Mouse (Mus musculus) kidney, postnatal 0 days (tissue): ENCODE results near the gene BC005537. TPM values are rescaled to one million over a fixed set of nuclear protein-coding genes. Genes with fewer than 3 reads are reported as not detected.

Source experiments
- ATAC-seq: fragments of 200-750 bp; cut with Nextera tagmentation; replicated peaks from 2 replicates; pipeline ENCODE4 v1.8.0; 2017; ENCODE audit warnings: low read depth, moderate number of reproducible peaks, moderate TSS enrichment, moderate library complexity; ENCODE audit not compliant: low FRiP score
- DNase-seq: peaks from one replicate; pipeline ENCODE4 v3.0.0-alpha.2; 2016; ENCODE audit warnings: low spot score
- H3K27ac ChIP-seq: fragments of 300-500 bp; sonication (generic); 2 replicates; pipeline ENCODE4 v1.5.1; 2014; ENCODE audit warnings: mild to moderate bottlenecking
- H3K27me3 ChIP-seq: fragments of 300-500 bp; sonication (generic); 2 replicates; pipeline ENCODE4 v1.6.1; 2014; ENCODE audit warnings: low read length, mixed read lengths; ENCODE audit not compliant: insufficient read depth
- H3K36me3 ChIP-seq: fragments of 300-500 bp; sonication (generic); 2 replicates; pipeline ENCODE4 v1.6.1; 2014; ENCODE audit warnings: low read length, mixed read lengths; ENCODE audit not compliant: insufficient read depth
- H3K4me1 ChIP-seq: fragments of 300-500 bp; sonication (generic); replicated peaks from 2 replicates; pipeline ENCODE4 v1.6.1; 2014; ENCODE audit warnings: antibody characterized with exemption, low read length, mixed read lengths; ENCODE audit not compliant: insufficient read depth
- H3K4me2 ChIP-seq: fragments of 300-500 bp; sonication (generic); 2 replicates; pipeline ENCODE4 v1.6.1; 2014; ENCODE audit warnings: mild to moderate bottlenecking, low read length, moderate library complexity, mixed read lengths
- H3K4me3 ChIP-seq: fragments of 300-500 bp; sonication (generic); replicated peaks from 2 replicates; pipeline ENCODE4 v1.5.1; 2014; ENCODE audit warnings: low read depth, low read length
- H3K9ac ChIP-seq: fragments of 300-500 bp; sonication (generic); 2 replicates; pipeline ENCODE4 v1.6.1; 2014; ENCODE audit warnings: low read depth, low read length
- H3K9me3 ChIP-seq: fragments of 300-500 bp; sonication (generic); replicated peaks from 2 replicates; pipeline ENCODE4 v1.6.1; 2016; ENCODE audit warnings: low read length, inconsistent platforms, mixed read lengths
- CTCF ChIP-seq: IDR thresholded peaks from 2 replicates; pipeline ENCODE4 v1.5.1; 2016; ENCODE audit warnings: antibody characterized with exemption, low read depth, mild to moderate bottlenecking, moderate library complexity
- whole genome bisulfite sequencing: fragments of 180-500 bp; shearing (Covaris S2); extraction: QIAGEN DNeasy Blood & Tissue Kit; methylation state at CpG from one replicate; pipeline ENCODE4 v1.1.7; 2014; 5-methylcytosine and 5-hydroxymethylcytosine counted together
- polyA plus RNA-seq: library from polyadenylated mRNA; unstranded; fragments of >200 nt; fragmentation: Nextera tagmentation; extraction: Ambion mirVana; gene quantifications from 2 replicates; pipeline ENCODE4 v1.2.1, GENCODE M21; 2015

BC005537 gene
- polyA plus RNA-seq, 1 experiment from 2014 or later: 19.1 TPM

GRCm38 (mm10) chr13:24798686-24799085, 2.8 kb upstream of the BC005537 start:
- Histone ChIP-seq H3K4me3 (no peak overlapping the region), H3K9me3 (no peaks in the 10 kb centered on the region), H3K9ac (no peak overlapping the region), H3K36me3 (no peaks in the 10 kb centered on the region), H3K27ac (no peak overlapping the region), H3K4me1 (0 out of 2 replicates have a peak, but pooled peaks cover 5% of the 10 kb centered on the region), H3K27me3 (no peaks in the 10 kb centered on the region), H3K4me2 (no peak overlapping the region)
- WGBS: 98% methylated on average over 4 of the region's 4 CpGs
- no peak for TF ChIP-seq CTCF
- ATAC-seq (no peak), DNase-seq (no peak)

- Histone ChIP-seq H3K4me2 (peak overlapping the region; percentile 81), H3K27ac (no peak overlapping the region), H3K4me3 (peak overlapping the region; percentile 98; the same call in 1 of the 2 replicates), H3K4me1 (0 out of 2 replicates have a peak, but pooled peaks cover 5% of the 10 kb centered on the region), H3K9ac (no peak overlapping the region), H3K9me3 (no peaks in the 10 kb centered on the region), H3K36me3 (no peaks in the 10 kb centered on the region), H3K27me3 (no peaks in the 10 kb centered on the region)
- ATAC-seq: no peak
- TF ChIP-seq CTCF: no peak
- no peak for DNase-seq
- 58% methylated on average over 5 of the region's 5 CpGs for WGBS
These were observed 2.1 kb upstream of the BC005537 start for GRCm38 (mm10) chr13:24799378-24799777.

DNA sequence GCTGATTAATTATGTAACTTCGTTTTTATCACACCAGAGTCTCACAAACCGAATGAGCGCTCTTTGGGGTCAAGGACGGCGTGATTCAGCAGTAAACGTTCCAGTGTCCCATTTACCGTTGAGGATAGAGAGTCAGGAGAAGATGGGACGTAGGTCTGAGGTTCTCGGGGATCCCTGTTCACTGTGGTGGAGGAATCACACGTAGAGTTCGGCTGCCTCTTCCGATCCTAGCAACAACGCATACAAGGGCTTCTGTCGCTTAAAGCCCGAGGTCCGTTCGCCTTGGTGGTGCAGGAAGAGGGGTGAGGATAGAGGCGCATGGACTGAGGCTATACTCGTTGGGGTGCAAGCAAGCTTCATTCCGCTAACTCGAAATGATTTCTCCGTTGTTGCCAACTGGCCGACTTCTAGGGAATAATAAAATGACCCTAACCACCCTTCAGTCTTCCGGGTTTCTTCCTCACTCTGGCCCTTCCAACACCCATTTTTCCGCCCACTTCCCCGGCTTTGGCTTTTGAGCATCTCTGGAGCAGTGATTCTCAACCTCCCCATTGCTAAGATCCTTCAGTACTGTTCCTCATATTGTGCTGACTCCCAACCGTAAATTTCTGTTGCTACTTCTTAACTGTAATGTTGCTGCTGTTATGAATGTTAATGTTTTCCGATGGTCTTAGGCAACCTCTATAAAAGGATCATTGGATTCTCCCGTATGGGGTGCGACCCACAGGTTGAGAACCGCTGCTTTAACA, 1.4 kb upstream of the BC005537 start:
- Histone ChIP-seq H3K9ac (peak overlapping the region; percentile 62), H3K9me3 (no peaks in the 10 kb centered on the region), H3K27ac (peak overlapping the region; percentile 100), H3K4me3 (peak overlapping the region; percentile 98), H3K4me2 (peak overlapping the region; percentile 81), H3K27me3 (no peaks in the 10 kb centered on the region), H3K36me3 (peaks cover 3% of the 10 kb centered on the region; the same call in 1 of the 2 replicates), H3K4me1 (0 out of 2 replicates have a peak, but pooled peaks cover 5% of the 10 kb centered on the region)
- ATAC-seq (no peak), DNase-seq (peak; percentile 43)
- TF ChIP-seq CTCF: no peak
- WGBS: under 1% methylated on average over 31 of the region's 31 CpGs

- no peaks in the 10 kb centered on the region for H3K9me3 ChIP-seq
- H3K4me1 ChIP-seq: 0 out of 2 replicates have a peak, but pooled peaks cover 5% of the 10 kb centered on the region
- H3K27me3 ChIP-seq: no peaks in the 10 kb centered on the region
- no peak; the same call in 1 of the 2 replicates for TF ChIP-seq CTCF
- H3K4me3 ChIP-seq: peak overlapping the region; percentile 98
- peak overlapping the region; percentile 81 for H3K4me2 ChIP-seq
- peak overlapping the region; percentile 100 for H3K27ac ChIP-seq
- H3K36me3 ChIP-seq: peaks cover 3% of the 10 kb centered on the region; the same call in 1 of the 2 replicates
- peak overlapping the region; percentile 97 for H3K9ac ChIP-seq
- ATAC-seq (peak; percentile 96), DNase-seq (peak; percentile 98)
- WGBS: under 1% methylated on average over 42 of the region's 42 CpGs
These were observed 666 bp upstream of the BC005537 start for GRCm38 (mm10) chr13:24800674-24801307.

GRCm38 (mm10) chr13:24802131-24802691, 754 bp downstream of the BC005537 start:
- peak; percentile 47 for DNase-seq
- no peak for ATAC-seq
- Histone ChIP-seq H3K9ac (peak overlapping the region; percentile 97), H3K4me2 (peak overlapping the region; percentile 81), H3K4me1 (0 out of 2 replicates have a peak, but pooled peaks cover 5% of the 10 kb centered on the region), H3K4me3 (peak overlapping the region; percentile 98), H3K27me3 (no peaks in the 10 kb centered on the region), H3K9me3 (no peaks in the 10 kb centered on the region), H3K36me3 (peaks cover 8% of the 10 kb centered on the region; the same call in 1 of the 2 replicates), H3K27ac (peak overlapping the region; percentile 100; the same call in 1 of the 2 replicates)
- no peak for TF ChIP-seq CTCF
- WGBS: under 1% methylated on average over 26 of the region's 26 CpGs

- Histone ChIP-seq H3K9me3 (no peaks in the 10 kb centered on the region), H3K4me2 (peak overlapping the region; percentile 81), H3K27me3 (no peaks in the 10 kb centered on the region), H3K4me3 (peak overlapping the region; percentile 98), H3K36me3 (peaks cover 16% of the 10 kb centered on the region), H3K4me1 (0 out of 2 replicates have a peak, but pooled peaks cover 5% of the 10 kb centered on the region), H3K9ac (peak overlapping the region; percentile 6; the same call in 1 of the 2 replicates), H3K27ac (no peak overlapping the region)
- ATAC-seq (no peak), DNase-seq (no peak)
- no peak for TF ChIP-seq CTCF
- 1% methylated on average over 2 of the region's 2 CpGs for WGBS
These were observed 1.7 kb downstream of the BC005537 start for GRCm38 (mm10) chr13:24803196-24803595.
